Mouse (Mus musculus) monocyte, adult 2 months (primary cell): ENCODE results near the gene Ttc28.

Experiments used
- DNase-seq, 2 experiments: peaks; one replicate each; pipeline ENCODE4 v3.0.0; 2022; ENCODE audit warnings: low spot score in 2 of 2, low read depth in 1 of 2

Ttc28 gene

DNA sequence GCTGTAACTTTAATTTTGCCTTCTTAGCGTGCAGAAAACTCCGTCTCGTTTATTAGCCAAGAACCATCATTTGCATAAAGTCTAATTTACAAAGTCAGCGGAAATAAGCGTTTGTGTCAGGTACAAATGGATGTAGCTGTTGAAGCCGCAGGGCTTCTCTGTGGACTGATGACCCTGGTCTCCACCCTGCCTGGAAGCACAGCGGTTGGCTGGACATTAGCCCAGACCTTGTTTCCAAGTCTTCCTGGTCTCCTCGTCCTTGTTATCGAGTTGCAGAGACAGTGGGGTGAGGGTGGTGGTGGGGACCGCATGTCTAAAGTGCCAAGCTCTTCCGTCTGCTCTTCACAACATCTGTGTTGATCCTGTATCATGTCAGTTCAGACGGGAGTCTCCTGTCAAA, 246.1 kb downstream of the Ttc28 start:
- no peak for DNase-seq

DNA sequence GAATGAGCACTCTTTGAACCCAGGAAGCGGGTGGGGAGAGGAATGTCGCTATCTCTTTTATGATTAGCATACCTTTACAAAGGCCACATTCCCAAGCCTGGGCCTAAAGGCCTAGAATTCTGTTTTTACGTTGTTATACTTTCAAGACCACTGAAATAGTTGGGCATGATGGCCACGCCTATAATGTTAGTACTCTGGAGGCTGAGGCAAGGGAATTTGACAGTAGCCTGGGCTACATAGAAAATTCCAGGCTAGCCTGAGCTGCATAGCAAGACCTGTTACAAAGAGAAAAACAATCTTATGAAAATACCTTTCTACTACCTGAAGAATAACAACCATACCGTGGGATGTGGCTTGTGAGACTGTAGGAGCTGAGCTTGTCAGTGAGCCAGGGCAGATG, 248.2 kb downstream of the Ttc28 start:
- no peak for DNase-seq

GRCm38 (mm10) chr5:111130121-111130520, 250.5 kb downstream of the Ttc28 start:
- no peak for DNase-seq

- DNase-seq, result no peak
Measured at GRCm38 (mm10) chr5:111131561-111131960, 252.0 kb downstream of the Ttc28 start.

GRCm38 (mm10) chr5:111133150-111133549, 253.5 kb downstream of the Ttc28 start:
- no peak for DNase-seq

DNA sequence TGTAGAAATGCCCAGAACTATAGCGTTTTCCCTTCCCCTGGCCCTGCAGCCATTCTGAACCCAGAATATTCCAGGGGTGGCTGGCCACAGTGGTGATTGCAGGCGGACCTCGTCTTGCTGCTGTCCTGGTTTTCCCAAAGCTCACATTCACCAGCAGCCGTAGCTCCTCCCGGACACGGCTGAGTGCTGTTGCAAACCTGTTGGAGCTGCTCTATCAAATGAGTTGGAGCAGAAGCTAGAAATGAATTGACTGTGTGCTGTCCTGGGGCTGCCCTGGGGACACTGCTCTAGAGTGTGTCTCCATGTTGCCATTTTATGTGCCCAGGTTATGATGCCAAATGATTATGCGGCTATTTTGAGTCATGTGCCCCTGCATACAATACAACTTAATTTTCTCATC, 254.2 kb downstream of the Ttc28 start:
- no peak for DNase-seq

DNA sequence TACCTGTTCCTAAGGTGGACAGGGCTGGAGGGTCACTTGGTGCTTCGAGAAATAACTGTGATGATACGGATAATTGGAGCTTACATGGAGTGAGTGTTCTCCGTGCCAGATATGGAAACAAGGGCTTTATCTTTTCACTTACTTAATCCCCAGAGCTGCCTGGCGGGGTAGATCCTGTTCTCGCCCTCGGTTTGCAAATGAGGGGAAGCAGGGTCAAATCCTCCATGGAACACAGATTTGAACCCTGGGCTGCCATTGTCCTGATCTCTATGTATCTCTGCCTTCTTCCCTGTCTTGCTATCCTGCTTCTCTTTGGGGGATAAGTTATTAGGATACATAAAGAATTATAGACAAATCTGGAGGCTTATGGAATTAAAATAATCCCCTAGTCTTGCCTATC, 257.7 kb downstream of the Ttc28 start:
- DNase-seq, result no peak

GRCm38 (mm10) chr5:111137742-111138141, 258.1 kb downstream of the Ttc28 start:
- no peak for DNase-seq

- no peak for DNase-seq
Measured at GRCm38 (mm10) chr5:111138239-111138833, 258.7 kb downstream of the Ttc28 start.

DNA sequence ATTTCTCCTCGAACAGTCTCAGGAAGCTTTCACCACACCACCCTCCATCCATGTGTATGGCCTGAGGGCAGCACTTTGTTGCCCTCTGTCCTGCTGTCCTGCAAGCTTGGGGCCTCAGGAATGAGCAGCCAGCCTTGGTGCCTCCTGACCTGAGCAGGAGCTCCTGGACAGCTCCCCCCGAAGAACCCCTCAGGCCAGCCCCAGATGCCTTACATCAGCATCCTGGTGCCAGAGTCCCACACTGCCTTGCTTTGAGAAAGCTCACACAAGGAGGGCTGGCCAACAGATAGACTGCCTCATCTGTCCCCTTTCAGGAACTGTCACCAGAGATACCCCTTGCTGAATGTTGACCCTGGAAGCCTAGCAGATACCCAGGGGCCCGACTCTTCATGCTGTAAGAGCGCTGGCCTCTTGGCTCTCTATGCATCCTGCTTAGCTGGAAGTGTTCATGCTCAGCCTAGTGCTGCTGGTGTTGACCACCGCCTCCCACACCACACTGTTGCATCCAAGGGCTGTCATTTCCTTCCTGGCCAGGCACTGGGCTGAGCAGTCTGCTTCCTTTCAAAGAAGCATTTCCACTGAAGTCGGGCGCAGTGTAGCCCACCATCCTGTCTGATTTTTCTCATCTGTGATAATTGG, 259.4 kb downstream of the Ttc28 start:
- no peak for DNase-seq

DNA sequence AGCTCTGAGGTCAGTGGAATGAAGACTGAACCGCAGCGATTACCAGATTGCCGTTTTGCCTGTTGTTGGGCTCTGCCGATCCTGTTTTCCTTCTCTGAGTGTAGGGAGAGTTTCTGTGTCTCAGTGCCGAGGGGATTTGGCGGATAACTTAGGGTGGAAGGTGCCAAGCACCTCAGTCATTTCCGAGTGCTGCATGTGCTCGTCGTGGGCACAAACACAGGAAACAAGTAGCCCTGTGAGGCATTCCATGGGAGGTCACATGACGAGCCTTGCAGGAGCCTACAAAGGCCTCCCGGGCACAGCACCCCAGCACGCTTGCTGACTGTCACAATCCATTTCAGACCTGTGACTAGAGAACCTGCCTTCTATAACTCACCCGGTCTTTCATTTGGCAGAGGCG, 260.0 kb downstream of the Ttc28 start:
- no peak for DNase-seq

GRCm38 (mm10) chr5:111141139-111141885, 261.7 kb downstream of the Ttc28 start:
- DNase-seq, result peak in 1 of 2 experiments; percentile 19

DNA sequence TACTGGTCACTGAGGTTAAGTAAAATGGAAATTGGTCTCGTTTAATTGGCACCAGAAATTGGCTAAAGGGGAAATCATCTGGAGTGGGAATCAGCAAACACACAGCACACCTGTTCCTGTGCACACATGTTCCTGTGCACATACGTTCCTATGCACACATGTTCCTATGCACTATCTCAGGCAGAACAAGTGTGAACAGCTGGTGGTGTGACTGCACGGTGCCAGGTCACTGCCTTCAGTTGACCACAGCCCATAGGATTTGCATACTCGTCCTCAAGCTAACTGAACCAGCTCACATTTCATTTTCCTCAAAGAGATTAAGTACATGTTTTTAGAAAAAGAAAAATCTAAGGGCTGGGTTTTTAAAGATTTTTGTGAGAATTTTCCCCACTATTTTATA, 263.2 kb downstream of the Ttc28 start:
- no peak for DNase-seq

GRCm38 (mm10) chr5:111144411-111144810, 264.8 kb downstream of the Ttc28 start:
- DNase-seq, result no peak

- no peak for DNase-seq
Measured at GRCm38 (mm10) chr5:111150581-111150980, 271.0 kb downstream of the Ttc28 start.

GRCm38 (mm10) chr5:111151882-111152759, 272.5 kb downstream of the Ttc28 start:
- DNase-seq, result no peak

DNA sequence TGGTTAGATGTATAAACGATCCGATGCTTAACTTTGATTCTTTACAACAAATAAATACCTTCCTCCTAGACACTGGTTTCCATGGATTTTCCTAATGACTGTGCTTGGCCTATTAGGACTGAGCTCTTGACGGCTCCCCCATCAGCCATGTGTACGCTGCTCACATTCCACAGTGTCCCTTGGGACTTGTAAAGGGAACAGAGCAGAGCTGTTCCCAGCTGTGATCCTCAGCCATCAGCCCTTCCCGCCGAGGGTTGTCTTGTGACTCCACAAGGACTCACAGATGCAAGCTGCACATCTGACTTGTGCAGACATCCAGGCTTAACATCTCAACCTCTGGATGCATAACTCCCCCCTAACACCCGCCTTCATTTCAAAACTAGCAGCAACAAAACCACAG, 275.0 kb downstream of the Ttc28 start:
- no peak for DNase-seq

GRCm38 (mm10) chr5:111155271-111155670, 275.7 kb downstream of the Ttc28 start:
- no peak for DNase-seq

GRCm38 (mm10) chr5:111155928-111156327, 276.3 kb downstream of the Ttc28 start:
- no peak for DNase-seq

DNA sequence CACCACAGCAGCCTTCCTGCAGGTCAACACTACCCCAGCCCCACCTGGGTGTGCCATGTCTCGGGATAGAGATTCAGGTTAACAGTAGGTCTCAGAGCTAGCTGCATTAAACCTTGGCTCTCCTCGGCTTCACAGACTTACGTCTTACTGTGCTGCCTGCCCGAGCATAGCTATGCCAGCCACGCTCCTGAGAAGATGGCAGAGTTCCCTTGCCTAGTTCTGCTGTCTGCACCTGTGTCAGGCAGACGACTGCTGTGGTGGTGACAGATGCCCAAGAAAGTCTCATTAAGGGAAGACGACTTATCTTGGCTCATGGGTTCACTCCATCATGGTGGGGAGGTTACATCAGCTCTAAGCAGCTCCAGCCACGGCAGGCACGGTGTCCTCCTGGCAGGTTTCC, 278.7 kb downstream of the Ttc28 start:
- DNase-seq, result no peak

DNA sequence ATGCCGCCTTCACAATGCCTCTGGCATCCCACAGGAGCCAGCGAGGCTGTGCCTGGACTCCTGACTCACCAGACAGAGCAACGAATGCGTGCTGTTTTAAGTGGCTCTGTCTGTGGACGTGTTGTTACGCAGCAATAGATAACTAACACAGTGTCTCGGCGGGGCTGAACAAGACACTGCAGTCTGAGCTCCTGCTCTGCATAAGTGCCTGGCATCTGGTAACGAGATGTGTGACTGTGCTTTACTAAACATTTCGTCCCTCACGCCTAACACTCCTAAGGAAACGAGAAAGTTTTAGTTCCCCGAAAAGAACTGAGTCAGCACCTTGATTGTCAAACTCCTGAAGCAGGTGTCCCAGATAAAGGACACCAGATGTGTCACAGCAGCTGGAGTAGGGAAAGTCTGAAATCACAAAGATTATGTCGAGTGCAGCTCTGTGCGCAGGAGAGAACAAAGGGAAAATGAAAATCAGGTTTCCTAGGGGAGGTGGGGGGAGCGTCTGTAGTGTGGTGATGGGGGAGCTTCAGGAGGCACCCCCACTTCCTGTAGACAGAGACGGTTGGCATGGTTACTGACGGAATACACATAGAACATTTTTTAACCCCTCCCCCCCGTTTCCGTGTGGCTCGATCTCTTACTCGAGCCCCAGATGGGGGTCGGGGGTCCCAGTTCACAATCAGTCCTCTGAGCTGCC, 280.2 kb downstream of the Ttc28 start:
- no peak for DNase-seq
